Mouse (Mus musculus): Measurements from ENCODE around the gene Dusp28.
A peak's percentile ranks its signal among the peaks of the same experiment; 100 is the strongest.

The Dusp28 gene

DNA sequence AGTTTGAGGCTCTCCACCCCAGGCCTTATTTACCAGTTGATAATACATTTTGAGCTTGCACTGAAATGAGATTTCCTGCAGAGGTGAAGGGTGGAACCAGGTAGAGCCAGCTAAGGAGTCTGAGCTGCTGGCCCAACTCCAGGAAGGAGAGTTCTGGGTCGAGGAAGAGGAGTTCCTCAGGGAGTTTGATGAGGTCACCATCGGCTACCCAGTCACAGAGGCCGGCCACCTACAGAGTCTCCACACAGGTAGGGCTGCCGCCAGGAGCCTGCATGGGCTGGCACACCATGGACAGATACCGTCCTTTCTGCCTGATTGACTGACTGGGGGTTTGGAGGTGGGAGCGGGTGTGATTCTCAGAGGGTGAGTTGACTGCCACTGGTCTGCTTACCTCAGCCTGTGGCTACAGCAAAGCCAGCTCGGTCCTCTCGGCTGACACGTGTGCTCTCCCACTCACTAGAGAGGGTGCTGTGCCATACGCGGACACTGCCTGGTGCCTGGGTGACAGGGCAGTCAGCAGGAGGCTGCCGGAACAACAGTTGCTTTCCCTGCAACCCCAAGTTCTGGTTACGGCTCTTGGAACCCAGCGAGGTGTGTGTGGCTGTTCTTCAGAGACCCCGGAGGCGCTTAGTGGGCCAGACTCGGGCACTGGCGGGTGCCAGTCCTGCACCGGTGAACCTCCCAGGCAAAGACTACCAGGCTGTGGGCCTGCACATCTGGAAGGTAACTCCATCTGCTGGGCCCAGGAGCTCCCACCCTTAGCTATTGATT lies 36.6 kb downstream of the Dusp28 start:
- DNase-seq, result no peak

DNA sequence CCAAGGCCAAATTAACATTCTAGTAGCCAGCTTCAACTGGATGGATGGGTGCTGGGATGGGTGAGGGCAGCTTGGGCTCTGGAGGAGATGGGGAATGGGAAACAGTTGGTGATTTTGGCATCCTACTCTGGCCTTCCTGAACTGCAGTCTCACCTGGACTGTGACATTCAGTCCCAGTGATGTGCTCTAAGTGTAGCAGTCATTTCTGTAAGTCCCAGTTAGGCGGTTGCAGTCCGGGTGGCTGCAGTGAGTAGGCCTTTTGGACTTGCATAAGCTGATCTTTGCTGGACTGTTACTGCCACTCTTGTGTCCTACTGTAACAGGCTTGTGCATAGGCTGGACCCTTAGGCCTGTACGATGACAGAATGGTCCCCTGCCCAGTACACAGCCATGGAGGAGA lies 41.2 kb downstream of the Dusp28 start:
- DNase-seq, result no peak

- peak; percentile 46 to 57 for DNase-seq
Measured at GRCm38 (mm10) chr1:92949426-92949825, 42.6 kb downstream of the Dusp28 start.

DNA sequence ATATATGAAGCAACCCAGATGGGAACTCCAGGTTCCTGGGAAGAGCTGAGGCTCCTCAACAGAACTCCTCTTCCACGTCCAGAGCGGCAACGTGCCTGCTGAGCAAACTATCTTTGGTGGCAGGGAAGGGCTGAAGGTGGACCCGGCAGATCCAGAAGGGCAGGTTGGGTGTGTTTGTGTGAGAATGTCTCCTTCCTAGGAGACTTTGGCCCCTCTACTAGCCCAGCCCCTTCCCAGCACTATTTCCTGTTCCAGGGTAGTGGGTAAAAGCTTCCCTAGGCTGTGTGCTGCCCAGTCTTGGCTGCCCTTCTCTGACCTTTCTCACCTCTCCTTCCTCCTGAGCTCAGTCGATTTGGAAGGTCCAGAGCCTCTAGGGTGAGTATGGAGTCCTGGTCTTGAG lies 43.8 kb downstream of the Dusp28 start, which contains the start of gene Gpr35:
Gene Gpr35 (plus strand): TSS at position 259 of the 400 bp plus-strand sequence.
- DNase-seq, result no peak

DNA sequence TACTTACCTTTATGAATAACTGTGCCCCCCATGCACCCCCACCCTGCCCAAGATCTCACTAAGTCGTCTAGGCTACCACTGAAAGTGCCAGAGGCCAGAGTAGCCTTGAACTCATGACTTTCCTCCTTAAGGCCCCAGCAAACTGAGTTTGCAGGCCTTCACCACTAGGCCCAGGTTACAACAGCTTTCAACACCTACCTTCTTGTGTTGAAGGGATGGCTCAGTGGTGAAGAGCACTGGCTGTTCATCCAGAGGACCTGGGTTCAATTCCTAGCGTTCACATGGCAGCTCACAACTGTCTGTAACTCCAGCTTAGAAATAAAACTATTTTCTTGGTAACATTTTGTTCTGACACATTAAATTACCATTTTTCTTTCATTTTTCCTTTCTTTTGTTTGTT lies 46.9 kb downstream of the Dusp28 start:
- no peak for DNase-seq

GRCm38 (mm10) chr1:92956571-92957335 lies 50.0 kb downstream of the Dusp28 start:
- DNase-seq, result peak; percentile 83 to 86
